Mouse (Mus musculus): ENCODE measurements around the gene Cenpo. TPM values are rescaled to one million over a fixed set of nuclear protein-coding genes. Genes with fewer than 3 reads are reported as not detected.

Gene Cenpo
- polyA plus RNA-seq, 1 experiment from 2014 or later, result 24.8 TPM

DNA sequence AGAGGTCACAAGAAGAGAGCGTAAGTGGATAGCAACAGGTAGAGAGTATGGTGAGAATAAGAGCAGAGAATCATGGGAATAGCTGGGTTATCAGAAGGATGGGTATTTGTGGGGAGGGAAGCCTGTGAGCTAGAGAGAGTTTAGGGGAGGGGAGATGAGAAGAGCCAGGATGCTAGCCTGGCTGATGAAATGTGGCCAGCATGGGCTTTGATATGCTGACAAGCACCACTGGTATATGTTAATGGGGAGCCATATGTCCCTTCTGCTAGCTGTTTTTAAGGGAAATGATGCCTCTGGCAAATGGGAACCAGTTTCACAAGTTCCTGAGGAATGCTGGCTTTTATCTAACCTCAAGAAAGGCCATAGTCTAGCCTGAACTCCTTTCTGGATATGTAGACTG lies 65.0 kb downstream of the Cenpo start:
- ATAC-seq (replicated peaks; ENCODE audit: low FRiP score) (no peak), DNase-seq (ENCODE audit: low spot score) (no peak)
- H3K9me3 ChIP-seq (ENCODE audit: control insufficient read depth, low read length), result no peaks in the 10 kb centered on the region
- no peak overlapping the region for H3K4me2 ChIP-seq (ENCODE audit: low read depth, low read length, severe bottlenecking)
- H3K27ac ChIP-seq (ENCODE audit: low read depth, low read length), result no peak overlapping the region
- H3K4me1 ChIP-seq (replicated peaks; ENCODE audit: control insufficient read depth, insufficient read depth, low read length), result no peaks in the 10 kb centered on the region
- 100% methylated on average over 1 of the region's 1 CpGs for WGBS
- H3K9ac ChIP-seq (ENCODE audit: low read length), result no peak overlapping the region
- H3K4me3 ChIP-seq (ENCODE audit: low read depth, low read length), result no peak overlapping the region
- no peaks in the 10 kb centered on the region for H3K27me3 ChIP-seq (ENCODE audit: control insufficient read depth, insufficient read depth, low read length)
- H3K36me3 ChIP-seq (ENCODE audit: control insufficient read depth, insufficient read depth, low read length), result no peaks in the 10 kb centered on the region

DNA sequence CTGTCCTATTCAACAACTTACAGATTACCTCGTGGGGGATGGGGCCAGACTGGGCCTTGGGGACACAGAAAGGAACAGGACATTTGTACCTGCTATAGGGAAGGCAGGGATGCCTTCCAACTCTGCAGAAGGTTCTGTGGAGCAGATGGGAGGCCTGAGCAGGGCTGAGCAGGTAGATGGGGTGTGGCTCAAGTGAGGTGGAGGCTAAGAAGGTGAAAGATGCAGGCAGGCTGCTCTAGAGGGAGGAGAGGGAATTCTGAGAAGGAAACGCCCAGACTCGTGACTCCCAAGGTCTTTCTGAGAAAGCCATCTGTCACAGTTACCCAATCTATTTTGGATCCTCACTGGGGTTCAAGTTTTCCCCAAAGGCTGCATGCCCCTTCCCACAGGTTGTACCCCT lies 67.1 kb downstream of the Cenpo start:
- no peak overlapping the region for H3K27ac ChIP-seq (ENCODE audit: low read depth, low read length)
- no peaks in the 10 kb centered on the region for H3K9me3 ChIP-seq (ENCODE audit: control insufficient read depth, low read length)
- ATAC-seq (replicated peaks; ENCODE audit: low FRiP score), result no peak
- no peak overlapping the region for H3K4me3 ChIP-seq (ENCODE audit: low read depth, low read length)
- no peaks in the 10 kb centered on the region for H3K4me1 ChIP-seq (replicated peaks; ENCODE audit: control insufficient read depth, insufficient read depth, low read length)
- DNase-seq (ENCODE audit: low spot score), result no peak
- H3K9ac ChIP-seq (ENCODE audit: low read length), result no peak overlapping the region
- no peaks in the 10 kb centered on the region for H3K27me3 ChIP-seq (ENCODE audit: control insufficient read depth, insufficient read depth, low read length)
- WGBS, result 80% methylated on average over 3 of the region's 3 CpGs
- H3K4me2 ChIP-seq (ENCODE audit: low read depth, low read length, severe bottlenecking), result no peak overlapping the region
- no peaks in the 10 kb centered on the region for H3K36me3 ChIP-seq (ENCODE audit: control insufficient read depth, insufficient read depth, low read length)

DNA sequence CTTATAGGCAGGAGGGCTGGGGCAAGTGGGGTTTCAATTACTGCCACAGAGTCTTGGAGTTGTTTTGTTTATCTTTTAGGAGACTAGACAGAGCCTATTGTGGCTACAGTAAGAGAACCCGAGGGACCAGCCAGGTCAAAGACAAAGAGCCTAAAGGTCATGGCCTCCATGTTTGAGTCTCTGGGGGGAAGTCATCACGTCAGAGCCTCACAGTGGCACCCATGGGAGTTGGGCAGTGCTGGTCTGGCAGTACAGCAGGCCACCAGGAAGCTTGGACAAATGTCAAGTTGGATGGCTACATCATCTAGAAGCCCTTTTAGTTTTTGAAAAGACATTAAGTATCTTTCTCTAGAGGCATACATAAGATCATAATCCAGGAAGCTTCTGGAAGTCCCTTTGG lies 71.2 kb downstream of the Cenpo start:
- Histone ChIP-seq H3K4me3 (ENCODE audit: low read depth, low read length) (no peak overlapping the region), H3K4me2 (ENCODE audit: low read depth, low read length, severe bottlenecking) (no peak overlapping the region), H3K9ac (ENCODE audit: low read length) (no peak overlapping the region), H3K36me3 (ENCODE audit: control insufficient read depth, insufficient read depth, low read length) (no peaks in the 10 kb centered on the region), H3K9me3 (ENCODE audit: control insufficient read depth, low read length) (no peaks in the 10 kb centered on the region), H3K27ac (ENCODE audit: low read depth, low read length) (no peak overlapping the region), H3K27me3 (ENCODE audit: control insufficient read depth, insufficient read depth, low read length) (no peaks in the 10 kb centered on the region), H3K4me1 (replicated peaks; ENCODE audit: control insufficient read depth, insufficient read depth, low read length) (no peaks in the 10 kb centered on the region)
- DNase-seq (ENCODE audit: low spot score), result no peak
- ATAC-seq (replicated peaks; ENCODE audit: low FRiP score), result no peak
- WGBS, result 36% methylated on average over 2 of the region's 2 CpGs

DNA sequence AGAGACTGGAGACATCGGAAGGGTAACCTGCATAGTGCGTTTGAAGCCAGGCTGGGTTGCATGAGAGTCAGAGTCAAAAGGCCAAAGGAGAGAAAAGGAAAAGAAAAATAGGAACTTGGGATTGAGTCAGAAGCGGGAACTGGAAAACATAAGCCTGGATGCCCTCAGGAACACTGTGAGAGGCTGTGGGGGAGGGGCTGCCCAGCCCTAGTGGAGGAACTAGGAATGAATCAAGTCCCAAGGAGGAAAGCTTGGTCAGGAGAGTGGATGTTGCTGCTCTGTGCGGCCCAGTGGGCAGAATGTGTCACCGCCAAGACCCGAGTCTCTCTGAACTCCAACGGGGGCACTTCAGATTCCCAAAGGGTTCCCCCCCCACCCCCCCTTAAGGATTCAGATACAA lies 73.8 kb downstream of the Cenpo start:
- Histone ChIP-seq H3K9ac (ENCODE audit: low read length) (no peak overlapping the region), H3K27me3 (ENCODE audit: control insufficient read depth, insufficient read depth, low read length) (no peaks in the 10 kb centered on the region), H3K4me3 (ENCODE audit: low read depth, low read length) (no peak overlapping the region), H3K36me3 (ENCODE audit: control insufficient read depth, insufficient read depth, low read length) (no peaks in the 10 kb centered on the region), H3K27ac (ENCODE audit: low read depth, low read length) (no peak overlapping the region), H3K9me3 (ENCODE audit: control insufficient read depth, low read length) (no peaks in the 10 kb centered on the region), H3K4me1 (replicated peaks; ENCODE audit: control insufficient read depth, insufficient read depth, low read length) (no peaks in the 10 kb centered on the region), H3K4me2 (ENCODE audit: low read depth, low read length, severe bottlenecking) (no peak overlapping the region)
- ATAC-seq (replicated peaks; ENCODE audit: low FRiP score) (no peak), DNase-seq (ENCODE audit: low spot score) (no peak)
- 78% methylated on average over 7 of the region's 7 CpGs for WGBS

DNA sequence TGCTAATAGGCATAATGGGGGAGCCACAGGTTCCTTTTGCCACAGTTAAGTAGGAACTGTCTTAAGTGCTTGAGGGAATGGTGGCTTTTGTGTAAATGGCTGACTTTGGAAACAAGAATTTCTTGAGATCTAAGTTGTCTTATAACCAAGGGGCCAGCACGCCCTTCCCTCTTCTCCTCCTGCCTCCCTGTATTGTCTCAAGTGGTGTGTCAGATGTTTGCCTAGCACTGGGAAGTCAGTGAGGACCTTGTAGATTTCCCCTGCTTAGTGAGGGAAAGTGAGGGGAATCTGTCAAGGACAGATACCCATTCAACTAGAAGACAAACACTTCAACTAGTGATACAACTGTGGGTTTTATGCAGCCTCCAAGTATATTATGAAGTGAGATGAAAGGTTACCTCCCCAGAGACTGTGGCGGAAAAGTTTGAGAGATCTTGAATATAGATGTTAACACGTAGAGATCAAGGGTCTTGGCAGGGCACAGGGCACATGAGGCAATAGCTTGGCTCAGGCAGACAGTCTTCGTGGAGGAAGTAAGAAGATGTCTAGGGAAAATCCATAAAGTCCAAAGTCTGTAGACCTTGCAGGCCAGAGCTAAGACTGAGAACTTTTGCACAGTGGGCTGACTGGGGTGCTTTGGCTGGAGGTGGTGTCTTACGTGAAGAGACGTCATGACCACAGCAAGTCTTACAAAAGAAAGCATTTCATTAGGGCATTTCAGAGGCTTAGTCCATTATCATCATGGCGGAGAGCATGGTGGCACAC lies 75.0 kb downstream of the Cenpo start:
- 93% methylated on average over 7 of the region's 7 CpGs for WGBS
- Histone ChIP-seq H3K4me1 (replicated peaks; ENCODE audit: control insufficient read depth, insufficient read depth, low read length) (no peaks in the 10 kb centered on the region), H3K9ac (ENCODE audit: low read length) (no peak overlapping the region), H3K27ac (ENCODE audit: low read depth, low read length) (no peak overlapping the region), H3K4me3 (ENCODE audit: low read depth, low read length) (no peak overlapping the region), H3K36me3 (ENCODE audit: control insufficient read depth, insufficient read depth, low read length) (no peaks in the 10 kb centered on the region), H3K27me3 (ENCODE audit: control insufficient read depth, insufficient read depth, low read length) (no peaks in the 10 kb centered on the region), H3K4me2 (ENCODE audit: low read depth, low read length, severe bottlenecking) (no peak overlapping the region), H3K9me3 (ENCODE audit: control insufficient read depth, low read length) (no peaks in the 10 kb centered on the region)
- ATAC-seq (replicated peaks; ENCODE audit: low FRiP score) (no peak), DNase-seq (ENCODE audit: low spot score) (no peak)

DNA sequence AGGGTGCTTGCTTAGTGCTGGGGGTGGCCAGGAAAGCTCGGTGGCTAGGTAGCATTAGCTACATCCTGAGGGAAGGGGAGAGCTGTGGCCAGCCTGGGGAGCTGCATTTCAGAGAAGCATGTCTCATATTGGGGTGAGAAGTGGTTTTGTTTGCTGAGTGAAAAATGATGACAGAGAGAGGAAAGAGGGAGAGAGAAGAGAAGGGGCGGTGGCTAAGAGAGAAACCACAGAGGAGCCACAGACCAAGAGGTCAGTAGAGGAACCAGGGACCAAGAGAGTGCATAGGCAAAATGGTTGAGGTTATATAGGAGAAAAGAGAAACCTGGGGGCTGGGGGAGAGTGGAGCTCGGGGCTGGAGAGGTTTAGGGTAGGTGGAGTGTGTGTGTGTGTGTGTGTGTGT lies 75.9 kb downstream of the Cenpo start:
- no peaks in the 10 kb centered on the region for H3K36me3 ChIP-seq (ENCODE audit: control insufficient read depth, insufficient read depth, low read length)
- H3K27me3 ChIP-seq (ENCODE audit: control insufficient read depth, insufficient read depth, low read length), result no peaks in the 10 kb centered on the region
- 93% methylated on average over 3 of the region's 3 CpGs for WGBS
- no peak for DNase-seq (ENCODE audit: low spot score)
- no peak for ATAC-seq (replicated peaks; ENCODE audit: low FRiP score)
- H3K9ac ChIP-seq (ENCODE audit: low read length), result no peak overlapping the region
- H3K4me1 ChIP-seq (replicated peaks; ENCODE audit: control insufficient read depth, insufficient read depth, low read length), result no peaks in the 10 kb centered on the region
- H3K4me3 ChIP-seq (ENCODE audit: low read depth, low read length), result no peak overlapping the region
- no peak overlapping the region for H3K27ac ChIP-seq (ENCODE audit: low read depth, low read length)
- H3K4me2 ChIP-seq (ENCODE audit: low read depth, low read length, severe bottlenecking), result no peak overlapping the region
- no peaks in the 10 kb centered on the region for H3K9me3 ChIP-seq (ENCODE audit: control insufficient read depth, low read length)

DNA sequence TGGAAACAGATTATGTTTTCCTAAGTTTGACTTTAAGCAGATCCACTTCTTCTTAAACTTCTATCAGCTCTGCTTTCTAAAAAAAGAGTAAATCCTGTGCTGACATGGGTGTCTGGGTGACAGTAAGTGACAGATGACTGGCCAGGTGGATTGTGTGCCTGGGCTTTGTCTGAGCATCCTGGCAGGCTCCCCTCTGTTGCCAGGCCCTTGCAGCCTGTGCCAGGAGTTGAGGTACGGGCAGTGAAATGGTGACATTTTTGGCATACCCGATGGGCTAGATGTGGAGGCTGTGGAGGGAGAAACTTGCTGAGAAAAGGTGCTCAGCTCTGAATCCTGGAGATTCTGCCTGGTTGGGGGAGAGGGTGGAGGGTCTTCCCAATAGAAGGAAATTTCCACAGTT lies 76.6 kb downstream of the Cenpo start:
- ATAC-seq (replicated peaks; ENCODE audit: low FRiP score), result no peak
- Histone ChIP-seq H3K36me3 (ENCODE audit: control insufficient read depth, insufficient read depth, low read length) (no peaks in the 10 kb centered on the region), H3K9me3 (ENCODE audit: control insufficient read depth, low read length) (no peaks in the 10 kb centered on the region), H3K4me3 (ENCODE audit: low read depth, low read length) (no peak overlapping the region), H3K4me2 (ENCODE audit: low read depth, low read length, severe bottlenecking) (no peak overlapping the region), H3K27me3 (ENCODE audit: control insufficient read depth, insufficient read depth, low read length) (no peaks in the 10 kb centered on the region), H3K4me1 (replicated peaks; ENCODE audit: control insufficient read depth, insufficient read depth, low read length) (no peaks in the 10 kb centered on the region), H3K27ac (ENCODE audit: low read depth, low read length) (no peak overlapping the region), H3K9ac (ENCODE audit: low read length) (no peak overlapping the region)
- WGBS, result 92% methylated on average over 2 of the region's 2 CpGs
- DNase-seq (ENCODE audit: low spot score), result no peak

DNA sequence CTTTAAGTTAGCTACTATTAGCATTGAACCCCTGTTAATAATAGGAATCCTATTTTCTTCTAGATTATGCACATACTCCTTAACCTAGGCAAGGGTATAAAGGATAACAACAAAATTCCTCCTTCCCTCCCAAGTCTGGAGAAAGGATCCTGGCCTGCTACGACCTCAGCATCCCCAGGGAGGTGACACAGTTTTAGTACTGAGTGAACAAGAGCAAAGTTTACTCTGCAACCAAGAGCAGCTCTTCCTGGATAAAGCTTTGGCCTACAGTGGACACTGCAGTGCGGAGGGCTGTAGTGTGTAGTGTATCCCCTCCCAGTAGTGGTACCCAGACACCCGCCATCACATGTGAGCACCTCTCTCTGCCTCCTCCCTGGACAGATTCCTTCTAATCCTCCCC lies 82.1 kb downstream of the Cenpo start:
- ATAC-seq (replicated peaks; ENCODE audit: low FRiP score) (no peak), DNase-seq (ENCODE audit: low spot score) (no peak)
- H3K9me3 ChIP-seq (ENCODE audit: control insufficient read depth, low read length), result no peaks in the 10 kb centered on the region
- WGBS, result 90% methylated on average over 3 of the region's 3 CpGs
- H3K36me3 ChIP-seq (ENCODE audit: control insufficient read depth, insufficient read depth, low read length), result no peaks in the 10 kb centered on the region
- H3K27ac ChIP-seq (ENCODE audit: low read depth, low read length), result no peak overlapping the region
- H3K4me2 ChIP-seq (ENCODE audit: low read depth, low read length, severe bottlenecking), result no peak overlapping the region
- H3K27me3 ChIP-seq (ENCODE audit: control insufficient read depth, insufficient read depth, low read length), result no peaks in the 10 kb centered on the region
- H3K4me1 ChIP-seq (replicated peaks; ENCODE audit: control insufficient read depth, insufficient read depth, low read length), result no peaks in the 10 kb centered on the region
- H3K4me3 ChIP-seq (ENCODE audit: low read depth, low read length), result no peak overlapping the region
- H3K9ac ChIP-seq (ENCODE audit: low read length), result no peak overlapping the region

DNA sequence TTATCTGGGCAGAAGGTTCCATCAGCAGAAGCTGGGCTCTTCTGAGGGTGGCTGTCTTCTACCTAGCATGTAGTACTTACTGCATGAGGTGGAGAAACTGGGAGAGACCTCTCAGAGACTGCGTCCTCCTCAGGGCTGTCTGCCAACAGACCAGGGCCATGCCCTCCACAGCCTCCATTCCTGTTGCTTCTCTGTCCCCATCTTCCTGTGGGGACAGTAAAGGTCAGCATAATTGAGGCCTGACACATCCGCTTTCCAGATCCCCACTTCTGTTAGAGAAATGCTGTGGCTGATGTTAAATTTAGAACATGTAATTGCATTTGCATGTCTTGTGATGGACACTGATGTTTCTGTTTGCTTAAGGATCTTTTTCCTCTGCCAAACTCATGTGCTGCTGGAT lies 83.2 kb downstream of the Cenpo start:
- H3K4me1 ChIP-seq (replicated peaks; ENCODE audit: control insufficient read depth, insufficient read depth, low read length), result no peaks in the 10 kb centered on the region
- no peaks in the 10 kb centered on the region for H3K36me3 ChIP-seq (ENCODE audit: control insufficient read depth, insufficient read depth, low read length)
- DNase-seq (ENCODE audit: low spot score) (no peak), ATAC-seq (replicated peaks; ENCODE audit: low FRiP score) (no peak)
- no peaks in the 10 kb centered on the region for H3K27me3 ChIP-seq (ENCODE audit: control insufficient read depth, insufficient read depth, low read length)
- no peak overlapping the region for H3K9ac ChIP-seq (ENCODE audit: low read length)
- H3K4me2 ChIP-seq (ENCODE audit: low read depth, low read length, severe bottlenecking), result no peak overlapping the region
- no peak overlapping the region for H3K27ac ChIP-seq (ENCODE audit: low read depth, low read length)
- WGBS, result 87% methylated on average over 2 of the region's 2 CpGs
- H3K4me3 ChIP-seq (ENCODE audit: low read depth, low read length), result no peak overlapping the region
- H3K9me3 ChIP-seq (ENCODE audit: control insufficient read depth, low read length), result no peaks in the 10 kb centered on the region
